Mouse (Mus musculus) kidney, adult 18-20 months (tissue): ENCODE measurements at regions not wholly inside any gene's neighbourhood (a gene's known extent, or its start where the extent isn't known, plus 50 kb on each side); places are given as distances from the start of the nearest gene placed in this dataset.

Source experiments
- DNase-seq: peaks from one replicate; pipeline ENCODE4 v3.0.0; 2021

GRCm38 (mm10) chr16:5455352-5455965, 199.7 kb upstream of the Eef2kmt start:
- DNase-seq = no peak

- DNase-seq = no peak
Measured at GRCm38 (mm10) chr16:5454243-5454642, 198.5 kb upstream of the Eef2kmt start.

- DNase-seq = no peak
Measured at GRCm38 (mm10) chr16:5452971-5453370, 197.2 kb upstream of the Eef2kmt start.

- DNase-seq = no peak
Measured at GRCm38 (mm10) chr16:5445776-5446175, 190.0 kb upstream of the Eef2kmt start.

GRCm38 (mm10) chr16:5444785-5445184, 189.0 kb upstream of the Eef2kmt start:
- DNase-seq = no peak

- DNase-seq = no peak
Measured at GRCm38 (mm10) chr16:5439717-5440116, 183.9 kb upstream of the Eef2kmt start.

- DNase-seq = no peak
Measured at GRCm38 (mm10) chr16:5438405-5438804, 182.6 kb upstream of the Eef2kmt start.

GRCm38 (mm10) chr16:5431689-5432088, 175.9 kb upstream of the Eef2kmt start:
- no peak for DNase-seq

GRCm38 (mm10) chr16:5431111-5431510, 175.3 kb upstream of the Eef2kmt start:
- no peak for DNase-seq

GRCm38 (mm10) chr16:5429466-5429865, 173.7 kb upstream of the Eef2kmt start:
- DNase-seq = peak; percentile 4

GRCm38 (mm10) chr16:5425908-5426307, 170.1 kb upstream of the Eef2kmt start:
- no peak for DNase-seq

- no peak for DNase-seq
Measured at GRCm38 (mm10) chr16:5422041-5422440, 166.3 kb upstream of the Eef2kmt start.

GRCm38 (mm10) chr16:5421591-5421990, 165.8 kb upstream of the Eef2kmt start:
- no peak for DNase-seq

- no peak for DNase-seq
Measured at GRCm38 (mm10) chr16:5419467-5419866, 163.7 kb upstream of the Eef2kmt start.

GRCm38 (mm10) chr16:5418462-5419197, 162.8 kb upstream of the Eef2kmt start:
- DNase-seq = no peak

- DNase-seq = no peak
Measured at GRCm38 (mm10) chr16:5415310-5415709, 159.5 kb upstream of the Eef2kmt start.

GRCm38 (mm10) chr16:5411819-5412385, 156.1 kb upstream of the Eef2kmt start:
- no peak for DNase-seq

- DNase-seq = peak; percentile 73
Measured at GRCm38 (mm10) chr16:5406711-5407110, 150.9 kb upstream of the Eef2kmt start.

- DNase-seq = no peak
Measured at GRCm38 (mm10) chr16:5393336-5393735, 137.6 kb upstream of the Eef2kmt start.

GRCm38 (mm10) chr16:5382930-5383329, 127.1 kb upstream of the Eef2kmt start:
- no peak for DNase-seq

- no peak for DNase-seq
Measured at GRCm38 (mm10) chr16:5382228-5382884, 126.6 kb upstream of the Eef2kmt start.

- DNase-seq = no peak
Measured at GRCm38 (mm10) chr16:5380626-5381025, 124.8 kb upstream of the Eef2kmt start.

GRCm38 (mm10) chr16:5377001-5377400, 121.2 kb upstream of the Eef2kmt start:
- no peak for DNase-seq
